Mouse (Mus musculus) lung, adult 18-20 months (tissue): ENCODE data around the gene Sct.
"Not testable (repeated sequence)": the region's sequence is repeated elsewhere in the genome, so short reads cannot be mapped to it uniquely, and the experiment has no call there.

ENCODE experiments used
- DNase-seq, 2 experiments: peaks; one replicate each; pipeline ENCODE4 v3.0.0; 2022; ENCODE audit warnings: mixed read lengths in 2 of 2

Gene Sct

GRCm38 (mm10) chr7:141288042-141288441, 9.1 kb upstream of the Sct start:
- no peak for DNase-seq

- DNase-seq: no peak
These were observed 3.8 kb upstream of the Sct start for GRCm38 (mm10) chr7:141282756-141283155.

GRCm38 (mm10) chr7:141281442-141281841, 2.5 kb upstream of the Sct start:
- DNase-seq: no peak

- no peak for DNase-seq
These were observed 943 bp downstream of the Sct start for GRCm38 (mm10) chr7:141277701-141278678.

GRCm38 (mm10) chr7:141276546-141276945, 2.4 kb downstream of the Sct start, which contains the start of gene Cdhr5:
Cdhr5 (minus strand) TSS chr7:141276786.
- DNase-seq: no peak

GRCm38 (mm10) chr7:141275356-141275755, 3.6 kb downstream of the Sct start:
- no peak for DNase-seq

GRCm38 (mm10) chr7:141270631-141271030, 8.3 kb downstream of the Sct start:
- DNase-seq: no peak

GRCm38 (mm10) chr7:141269273-141269545, 9.7 kb downstream of the Sct start:
- no peak for DNase-seq

GRCm38 (mm10) chr7:141268466-141269272, 10.3 kb downstream of the Sct start:
- peak; percentile 71 to 75 for DNase-seq

GRCm38 (mm10) chr7:141265739-141266561, 13.0 kb downstream of the Sct start, which contains the start of gene Irf7:
Irf7 (minus strand) TSS chr7:141266481.
- DNase-seq: peak; percentile 83 to 88

- DNase-seq: no peak
These were observed 13.6 kb downstream of the Sct start for GRCm38 (mm10) chr7:141265411-141265738.

- DNase-seq: peak; percentile 38 to 48
These were observed 14.0 kb downstream of the Sct start for GRCm38 (mm10) chr7:141264761-141265410.

- DNase-seq: no peak
These were observed 14.8 kb downstream of the Sct start for GRCm38 (mm10) chr7:141264041-141264700.

- no peak for DNase-seq
These were observed 15.3 kb downstream of the Sct start for GRCm38 (mm10) chr7:141263640-141264039.

GRCm38 (mm10) chr7:141261480-141261879, 17.5 kb downstream of the Sct start:
- no peak for DNase-seq

- no peak for DNase-seq
These were observed 22.8 kb downstream of the Sct start for GRCm38 (mm10) chr7:141256159-141256558.

- DNase-seq: not testable (repeated sequence)
These were observed 28.4 kb downstream of the Sct start for GRCm38 (mm10) chr7:141250486-141250885.

GRCm38 (mm10) chr7:141231551-141231950, 47.4 kb downstream of the Sct start:
- DNase-seq: no peak

- DNase-seq: no peak
These were observed 47.8 kb downstream of the Sct start for GRCm38 (mm10) chr7:141231111-141231510.

GRCm38 (mm10) chr7:141230570-141230969, 48.4 kb downstream of the Sct start:
- no peak for DNase-seq

- no peak for DNase-seq
These were observed 49.2 kb downstream of the Sct start for GRCm38 (mm10) chr7:141229702-141230101.
